Mouse (Mus musculus) MEL (cell line): ENCODE results near the gene Dcp1a. TPM values are rescaled to one million over a fixed set of nuclear protein-coding genes. Genes with fewer than 3 reads are reported as not detected.

ENCODE experiments used
- DNase-seq: peaks from one replicate; pipeline ENCODE4 v3.0.0; 2011; ENCODE audit warnings: low read depth, low spot score
- H3K27ac ChIP-seq: 2 replicates; pipeline ENCODE4 v1.5.1; 2012; ENCODE audit warnings: low read depth, mild to moderate bottlenecking, control low read depth, low read length, moderate library complexity; ENCODE audit not compliant: control insufficient read depth
- H3K27me3 ChIP-seq, 2 experiments: fragments of 150-350 bp in 1 of 2; sonication (generic) in 1 of 2; 2 replicates each; pipeline ENCODE4 v1.6.1; 2012; ENCODE audit warnings: low read length in 2 of 2, mild to moderate bottlenecking in 2 of 2, improper control_type of control experiment in 1 of 2, moderate library complexity in 1 of 2; ENCODE audit not compliant: insufficient read depth in 2 of 2, control insufficient read depth in 1 of 2
- H3K36me3 ChIP-seq, 2 experiments: 2 replicates each; pipeline ENCODE4 v1.6.1; 2012 to 2014; ENCODE audit warnings: low read length in 2 of 2, improper control_type of control experiment in 1 of 2, inconsistent platforms in 1 of 2, mild to moderate bottlenecking in 1 of 2; ENCODE audit not compliant: insufficient read depth in 2 of 2, control insufficient read depth in 1 of 2
- H3K4me1 ChIP-seq, 2 experiments: fragments of 150-350 bp in 1 of 2; sonication (generic) in 1 of 2; 2 replicates each; pipeline ENCODE4 v1.6.1; 2012; ENCODE audit warnings: low read length in 2 of 2, improper control_type of control experiment in 1 of 2, mild to moderate bottlenecking in 1 of 2; ENCODE audit not compliant: insufficient read depth in 2 of 2, control insufficient read depth in 1 of 2
- H3K4me3 ChIP-seq, 2 experiments: fragments of 150-350 bp in 1 of 2; sonication (generic) in 1 of 2; 2 replicates each; pipeline ENCODE4 v1.5.1; 2012; ENCODE audit warnings: low read depth in 2 of 2, low read length in 2 of 2, mild to moderate bottlenecking in 2 of 2, moderate library complexity in 2 of 2, control low read depth in 1 of 2, improper control_type of control experiment in 1 of 2; ENCODE audit not compliant: control insufficient read depth in 1 of 2, insufficient read depth in 1 of 2
- H3K79me2 ChIP-seq: 2 replicates; pipeline ENCODE4 v1.6.1; 2012; ENCODE audit warnings: mild to moderate bottlenecking, low read length, moderate library complexity; ENCODE audit not compliant: control insufficient read depth, poor library complexity, insufficient read depth
- H3K9ac ChIP-seq: 2 replicates; pipeline ENCODE4 v1.6.1; 2012; ENCODE audit warnings: low read depth, mild to moderate bottlenecking, control low read depth, low read length, moderate library complexity; ENCODE audit not compliant: control insufficient read depth, poor library complexity, severe bottlenecking
- H3K9me3 ChIP-seq: fragments of 150-350 bp; sonication (generic); replicated peaks from 2 replicates; pipeline ENCODE4 v1.6.1; 2012; ENCODE audit warnings: mild to moderate bottlenecking, low read length, improper control_type of control experiment, moderate library complexity; ENCODE audit not compliant: insufficient read depth
- BHLHE40 ChIP-seq: IDR thresholded peaks from 2 replicates; pipeline ENCODE4 v1.6.1; 2012; ENCODE audit warnings: low read depth, mild to moderate bottlenecking, inconsistent platforms, low read length, improper control_type of control experiment, borderline replicate concordance
- CTCF ChIP-seq, 3 experiments: IDR thresholded peaks in 2 of 3; conservative IDR thresholded peaks in 1 of 3; 2 replicates each; pipeline ENCODE4 v1.5.1; 2011 to 2012; ENCODE audit warnings: low read length in 3 of 3, low read depth in 2 of 3, mild to moderate bottlenecking in 2 of 3, improper control_type of control experiment in 1 of 3, inconsistent platforms in 1 of 3, mixed read lengths in 1 of 3, moderate library complexity in 1 of 3; ENCODE audit not compliant: control insufficient read depth in 1 of 3, insufficient read depth in 1 of 3, poor library complexity in 1 of 3, severe bottlenecking in 1 of 3
- ELF1 ChIP-seq: IDR thresholded peaks from 2 replicates; pipeline ENCODE4 v1.6.1; 2014; ENCODE audit warnings: low read depth, mild to moderate bottlenecking, inconsistent platforms, low read length, improper control_type of control experiment, moderate library complexity
- EP300 ChIP-seq, 2 experiments: IDR thresholded peaks; 2 replicates each; pipeline ENCODE4 v1.6.1; 2011; ENCODE audit warnings: improper control_type of control experiment in 2 of 2, low read length in 2 of 2, low read depth in 1 of 2, mild to moderate bottlenecking in 1 of 2
- GATA1 ChIP-seq: IDR thresholded peaks from 2 replicates; pipeline ENCODE4 v1.6.1; 2011; ENCODE audit warnings: low read depth, low read length, improper control_type of control experiment
- KAT2A ChIP-seq: conservative IDR thresholded peaks from 2 replicates; pipeline ENCODE4 v1.6.1; 2012; ENCODE audit warnings: low read depth, low read length, improper control_type of control experiment, inconsistent platforms
- MEF2A ChIP-seq: IDR thresholded peaks from 2 replicates; pipeline ENCODE4 v1.6.1; 2014; ENCODE audit warnings: low read depth, mild to moderate bottlenecking, inconsistent platforms, low read length, improper control_type of control experiment; ENCODE audit not compliant: poor library complexity, insufficient replicate concordance, severe bottlenecking; ENCODE audit errors: extremely low read depth
- NRF1 ChIP-seq: IDR thresholded peaks from 2 replicates; pipeline ENCODE4 v1.6.1; 2014; ENCODE audit warnings: low read depth, mild to moderate bottlenecking, inconsistent platforms, low read length, improper control_type of control experiment, moderate library complexity; ENCODE audit not compliant: poor library complexity, insufficient read depth, severe bottlenecking
- RCOR1 ChIP-seq: IDR thresholded peaks from 2 replicates; pipeline ENCODE4 v1.6.1; 2012; ENCODE audit warnings: low read depth, mild to moderate bottlenecking, inconsistent platforms, low read length, improper control_type of control experiment
- SMC3 ChIP-seq: IDR thresholded peaks from 2 replicates; pipeline ENCODE4 v1.6.1; 2011; ENCODE audit warnings: low read depth, low read length, improper control_type of control experiment
- TBP ChIP-seq: IDR thresholded peaks from 2 replicates; pipeline ENCODE4 v1.8.0; 2011; ENCODE audit warnings: low read depth, low read length, improper control_type of control experiment
- TCF12 ChIP-seq: IDR thresholded peaks from 2 replicates; pipeline ENCODE4 v1.6.1; 2014; ENCODE audit warnings: low read depth, mild to moderate bottlenecking, inconsistent platforms, low read length, improper control_type of control experiment, moderate library complexity
- UBTF ChIP-seq: IDR thresholded peaks from 2 replicates; pipeline ENCODE4 v1.6.1; 2012; ENCODE audit warnings: low read depth, mild to moderate bottlenecking, inconsistent platforms, low read length, improper control_type of control experiment, moderate library complexity, borderline replicate concordance; ENCODE audit not compliant: insufficient read depth
- ZC3H11A ChIP-seq: IDR thresholded peaks from 2 replicates; pipeline ENCODE4 v1.6.1; 2012; ENCODE audit warnings: low read depth, mild to moderate bottlenecking, inconsistent platforms, low read length, improper control_type of control experiment
- ZNF384 ChIP-seq: IDR thresholded peaks from 2 replicates; pipeline ENCODE4 v1.6.1; 2012; ENCODE audit warnings: low read depth, mild to moderate bottlenecking, inconsistent platforms, low read length, improper control_type of control experiment
- polyA plus RNA-seq, 2 experiments: library from polyadenylated mRNA; stranded (reverse) in 1 of 2; unstranded in 1 of 2; fragments of >175 nt in 1 of 2; fragments of >200 nt in 1 of 2; gene quantifications; 2 replicates each; pipeline versions ENCODE4 v1.2.1 to v1.2.4; 2012; ENCODE audit warnings: low replicate concordance in 2 of 2, low read depth in 1 of 2; ENCODE audit not compliant: insufficient read length in 2 of 2, insufficient read depth in 1 of 2, missing spikeins in 1 of 2
- total RNA-seq: library from RNA; depleted of rRNA; stranded (reverse); fragments of 300-350 nt; gene quantifications from 2 replicates; pipeline ENCODE4 v1.2.3, GENCODE M21; 2012

Dcp1a gene
- total and polyA plus RNA-seq, 3 experiments, result 21.4 to 31.4 TPM; not detected in 1

DNA sequence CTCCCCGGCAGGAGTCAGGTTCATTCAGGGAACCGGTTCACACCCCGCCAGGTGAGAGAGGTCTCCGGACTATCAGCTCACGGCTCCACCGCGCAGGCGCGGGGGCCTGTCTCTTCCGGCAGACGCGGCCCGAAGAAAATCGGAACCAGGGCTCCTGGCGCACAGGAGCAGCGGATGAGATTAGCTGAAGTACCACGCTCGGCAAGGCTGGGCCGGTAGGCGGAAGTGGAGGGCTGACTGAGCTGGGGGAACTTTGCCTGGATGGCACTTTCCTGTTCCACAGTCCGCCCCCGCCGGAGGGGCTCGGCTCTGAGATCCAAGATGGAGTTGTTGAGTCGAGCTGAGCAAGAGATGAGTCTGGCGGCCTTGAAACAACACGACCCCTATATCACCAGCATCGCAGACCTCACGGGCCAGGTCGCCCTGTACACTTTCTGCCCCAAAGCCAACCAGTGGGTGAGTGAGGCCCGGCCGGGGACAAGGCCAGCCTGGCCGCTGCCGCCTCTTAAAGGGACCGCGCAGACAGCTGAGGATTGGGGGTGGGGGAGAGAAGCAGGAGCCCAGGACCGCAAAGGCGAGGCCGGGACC lies at the start of gene Dcp1a (continued):
- no peak; the same call in 1 of the 2 replicates for TF ChIP-seq ZNF384
- TF ChIP-seq NRF1, result peak; percentile 97
- TF ChIP-seq TBP, result peak; percentile 85
- TF ChIP-seq RCOR1, result peak; percentile 72
- TF ChIP-seq, all 39 proteins: peak for 27

DNA sequence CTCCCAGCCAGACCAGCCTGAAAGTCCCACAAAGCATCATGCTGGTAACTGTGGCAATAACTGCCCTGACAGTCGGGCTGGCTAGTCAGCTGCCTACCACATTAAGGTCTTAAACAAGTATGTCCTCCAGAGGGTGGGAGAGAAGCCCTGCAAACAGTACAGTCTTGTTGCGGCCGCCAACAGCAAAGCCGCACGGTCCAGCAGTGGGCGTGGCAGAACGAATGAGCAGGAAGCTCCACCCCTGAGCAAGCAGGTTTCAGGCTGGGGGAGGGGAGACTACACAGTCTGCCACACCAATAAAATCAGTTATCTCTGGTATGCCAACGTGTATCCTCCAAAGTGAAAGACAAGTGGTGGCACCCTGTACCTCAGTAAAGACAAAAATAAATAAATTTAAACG lies 49.7 kb upstream of the Dcp1a start:
- DNase-seq, result peak; percentile 35
- H3K27me3 ChIP-seq, result no peaks in the 10 kb centered on the region
- H3K4me3 ChIP-seq, result peak overlapping the region; percentile 31 to 52; a peak in 3 of 4 replicates
- no peaks in the 10 kb centered on the region for H3K9me3 ChIP-seq
- peaks cover 0 to 5% of the 10 kb centered on the region in 2 experiments; a peak in 3 of 4 replicates for H3K4me1 ChIP-seq
- H3K79me2 ChIP-seq, result no peaks in the 10 kb centered on the region
- no peak overlapping the region for H3K27ac ChIP-seq
- no peak overlapping the region for H3K9ac ChIP-seq
- no peaks in the 10 kb centered on the region; a peak in 1 of 4 replicates for H3K36me3 ChIP-seq
- TF ChIP-seq ELF1, result no peak
- TF ChIP-seq ZC3H11A, result no peak
- TF ChIP-seq UBTF, result no peak
- no peak for TF ChIP-seq CTCF (IDR thresholded peaks at IDR 0.05 in 2 of 3, conservative IDR thresholded peaks at IDR 0.05 in 1 of 3; ENCODE audit: control insufficient read depth in 1 of 3, insufficient read depth in 1 of 3, low read depth in 2 of 3, low read length in 3 of 3, poor library complexity in 1 of 3, severe bottlenecking in 1 of 3)
- no peak for TF ChIP-seq KAT2A
- no peak for TF ChIP-seq TCF12
- no peak for TF ChIP-seq MEF2A
- no peak for TF ChIP-seq BHLHE40
- TF ChIP-seq NRF1, result no peak

DNA sequence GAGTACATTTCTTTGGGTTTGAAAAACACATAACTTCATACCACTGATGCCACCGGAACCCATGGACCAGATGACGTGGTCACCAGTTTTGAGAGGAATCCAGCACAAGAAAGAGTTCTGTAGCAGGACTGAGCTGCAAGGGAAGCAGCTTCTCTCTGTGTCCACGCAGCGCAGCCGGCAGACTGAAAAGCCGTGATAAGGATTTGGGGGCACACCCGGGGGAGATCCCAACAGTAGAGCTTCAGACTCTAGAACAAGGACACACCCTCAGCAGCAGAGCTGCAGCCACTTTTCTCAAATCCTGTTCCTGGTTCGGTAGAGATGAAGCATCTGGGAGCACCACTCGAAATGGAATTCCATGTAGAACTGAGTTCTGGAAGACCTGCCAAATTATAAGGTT lies 49.3 kb upstream of the Dcp1a start:
- H3K9ac ChIP-seq, result no peak overlapping the region
- H3K27ac ChIP-seq, result no peak overlapping the region
- H3K4me1 ChIP-seq, result peaks cover 0 to 5% of the 10 kb centered on the region in 2 experiments; a peak in 3 of 4 replicates
- no peaks in the 10 kb centered on the region; a peak in 1 of 4 replicates for H3K36me3 ChIP-seq
- 0 out of 4 replicates have a peak, but pooled peaks of 1 of the 2 experiments have one; percentile 11 for TF ChIP-seq EP300 (IDR thresholded peaks at IDR 0.05; ENCODE audit: low read depth in 1 of 2, low read length in 2 of 2)
- TF ChIP-seq SMC3, result no peak
- TF ChIP-seq GATA1, result peak; percentile 30; the same call in 1 of the 2 replicates
- peak; percentile 39 for DNase-seq
- H3K4me3 ChIP-seq, result peak overlapping the region; percentile 5 to 52; a peak in 1 of 4 replicates
- no peaks in the 10 kb centered on the region for H3K79me2 ChIP-seq
- H3K9me3 ChIP-seq, result no peaks in the 10 kb centered on the region
- no peaks in the 10 kb centered on the region for H3K27me3 ChIP-seq
